Mouse (Mus musculus): ENCODE measurements at regions not wholly inside any gene's neighbourhood (a gene's known extent, or its start where the extent isn't known, plus 50 kb on each side); places are given as distances from the start of the nearest gene placed in this dataset.

- peak; percentile 53 for DNase-seq (ENCODE audit: low read depth, low spot score)
Observed at GRCm38 (mm10) chr8:27677143-27678106, 230.0 kb downstream of the Poteg start.

GRCm38 (mm10) chr8:27679164-27679563 is 231.7 kb downstream of the Poteg start:
- peak; percentile 21 for DNase-seq (ENCODE audit: low read depth, low spot score)

GRCm38 (mm10) chr8:27721988-27722387 is 274.5 kb downstream of the Poteg start:
- DNase-seq (ENCODE audit: low read depth, low spot score), result no peak

GRCm38 (mm10) chr8:27770296-27770695 is 322.8 kb downstream of the Poteg start:
- DNase-seq (ENCODE audit: low read depth, low spot score), result no peak

GRCm38 (mm10) chr8:27770803-27771202 is 323.3 kb downstream of the Poteg start:
- no peak for DNase-seq (ENCODE audit: low read depth, low spot score)

GRCm38 (mm10) chr8:27771250-27771649 is 323.8 kb downstream of the Poteg start:
- DNase-seq (ENCODE audit: low read depth, low spot score), result no peak

- no peak for DNase-seq (ENCODE audit: low read depth, low spot score)
Observed at GRCm38 (mm10) chr8:27778982-27779381, 331.5 kb downstream of the Poteg start.
